Mouse (Mus musculus) urinary bladder, postnatal 36 days (tissue): Measurements from ENCODE around the gene Cst11.
"Not testable (repeated sequence)": the region's sequence is repeated elsewhere in the genome, so short reads cannot be mapped to it uniquely, and the experiment has no call there.

Source experiments
- DNase-seq, 2 experiments: peaks; one replicate each; pipeline ENCODE4 v3.0.0; 2022; ENCODE audit warnings: low spot score in 2 of 2, mixed read lengths in 1 of 2

Gene Cst11

DNA sequence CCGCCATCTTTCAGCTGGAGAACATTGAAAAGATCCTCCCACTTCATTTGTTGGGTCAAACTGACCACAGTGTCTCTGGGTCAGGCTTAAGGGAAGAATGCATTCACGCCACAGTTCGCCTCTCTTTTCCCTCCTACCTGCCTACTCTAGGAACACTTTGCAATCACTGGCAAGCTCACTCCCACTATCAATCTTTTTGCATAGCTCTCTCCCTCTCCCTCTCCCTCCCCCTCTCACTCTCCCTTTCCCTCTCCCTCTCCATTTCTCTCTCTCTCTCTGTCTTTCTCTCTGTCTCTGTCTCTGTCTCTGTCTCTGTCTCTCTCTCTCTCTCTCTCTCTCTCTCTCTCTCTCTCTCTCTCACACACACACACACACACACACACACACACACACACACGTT, at the start of gene Cst11:
Cst11 (minus strand) TSS at position 101 of the 400 bp plus-strand sequence.
- DNase-seq, result not testable (repeated sequence)

DNA sequence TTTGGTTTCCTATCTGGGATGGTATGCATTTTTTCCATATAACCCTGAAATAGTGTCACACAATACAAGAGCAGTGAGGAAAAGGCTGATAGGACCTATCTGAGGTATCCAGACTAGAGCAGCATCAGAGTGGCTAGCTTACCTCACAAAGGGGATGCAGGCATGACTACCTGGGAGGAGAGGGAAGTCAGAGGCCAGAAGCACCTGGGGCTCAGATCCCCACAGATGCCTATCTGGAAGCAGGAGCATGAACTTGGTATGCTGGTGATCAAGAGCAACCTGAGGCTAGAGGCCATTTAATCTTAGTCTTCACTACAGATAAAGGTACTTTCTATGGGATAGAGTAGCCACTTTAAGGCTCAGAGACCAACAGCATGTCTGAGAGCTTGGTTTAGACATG, 48.6 kb upstream of the Cst11 start, which contains the start of gene Cst13:
Cst13 (plus strand) TSS at position 173 of the 400 bp plus-strand sequence.
- no peak for DNase-seq

DNA sequence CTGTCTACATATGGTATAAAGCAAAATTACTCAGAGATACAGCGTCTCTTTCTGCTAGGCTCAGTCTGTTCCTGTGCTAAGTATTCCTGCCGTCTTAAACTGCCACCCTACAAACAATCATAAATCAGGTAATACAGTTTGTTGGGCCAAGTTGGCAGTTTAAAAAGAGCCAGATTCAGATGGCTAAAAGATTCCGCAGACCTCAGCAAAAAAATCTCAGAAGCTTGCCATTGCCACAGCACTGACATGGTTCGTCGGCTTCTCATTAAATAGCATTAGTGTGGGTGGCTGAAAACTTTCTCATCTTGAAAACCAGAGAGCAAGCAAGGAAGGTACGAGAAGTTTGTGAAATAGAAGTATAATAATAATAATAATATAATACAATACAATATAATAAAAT, 35.4 kb upstream of the Cst11 start:
- DNase-seq, result no peak

DNA sequence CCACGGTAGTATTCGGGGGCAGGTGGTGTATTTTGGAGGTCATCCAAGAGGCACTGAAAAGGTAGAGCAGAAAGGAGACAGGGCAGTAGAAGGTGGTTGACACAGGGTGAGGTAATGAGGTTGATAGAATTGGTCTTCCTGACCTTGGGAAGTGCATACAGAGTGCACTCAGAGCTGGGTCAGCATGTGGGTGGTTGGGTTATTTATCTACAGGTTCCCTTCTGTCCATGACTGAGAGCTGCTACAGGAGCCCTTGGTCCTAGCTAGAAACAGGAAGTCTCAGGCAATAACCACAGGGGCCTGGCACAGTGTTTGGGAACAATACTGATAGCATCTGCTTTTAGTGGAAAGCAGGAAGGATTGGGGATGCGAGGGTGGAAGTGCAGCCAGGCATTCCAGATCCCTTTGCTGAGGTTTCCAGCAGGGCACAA, 30.2 kb upstream of the Cst11 start:
- no peak for DNase-seq

DNA sequence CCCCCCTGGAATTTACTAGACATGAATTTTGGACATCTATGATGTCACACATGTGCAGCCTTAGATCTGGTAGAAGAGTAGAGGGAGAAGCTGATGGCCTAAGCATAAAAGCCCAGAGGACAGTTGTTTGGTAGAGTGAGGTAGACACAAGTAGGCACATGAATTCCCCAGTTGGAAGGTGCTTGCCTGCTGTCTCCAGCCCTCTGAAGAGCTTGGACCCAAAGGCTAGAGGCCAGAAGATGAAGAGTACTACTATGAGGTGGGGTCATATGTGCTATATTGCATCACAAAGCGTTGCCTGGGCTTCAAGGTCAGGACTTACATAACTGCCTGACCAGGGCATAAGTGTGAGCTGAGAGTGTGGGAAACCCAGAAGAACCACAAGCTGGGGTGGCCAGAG, 27.2 kb upstream of the Cst11 start, which contains the start of gene Cst8:
Cst8 (plus strand) TSS at position 301 of the 400 bp plus-strand sequence.
- DNase-seq, result no peak

DNA sequence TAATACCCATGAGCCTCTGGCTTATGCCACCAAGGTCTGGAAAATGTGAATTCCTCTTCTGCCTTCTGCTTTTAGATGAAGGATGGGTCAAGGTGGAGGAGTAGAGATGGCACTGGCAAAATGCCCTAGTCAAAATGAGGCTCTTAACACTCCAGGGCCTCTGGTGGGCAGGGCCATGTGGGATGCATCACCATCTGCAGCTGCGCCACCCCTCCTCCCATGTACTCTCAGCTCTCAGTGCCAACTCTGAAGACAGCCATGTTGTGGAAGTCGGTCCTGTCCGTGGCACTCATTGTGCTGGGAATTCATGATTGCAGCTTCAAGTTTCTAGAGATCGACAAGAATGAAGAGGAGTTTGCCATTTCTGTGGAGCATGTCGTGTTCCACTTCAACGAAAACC, 17.8 kb upstream of the Cst11 start, which contains the start of gene Cst12:
Cst12 (plus strand) TSS at position 220 of the 400 bp plus-strand sequence.
- DNase-seq, result no peak

DNA sequence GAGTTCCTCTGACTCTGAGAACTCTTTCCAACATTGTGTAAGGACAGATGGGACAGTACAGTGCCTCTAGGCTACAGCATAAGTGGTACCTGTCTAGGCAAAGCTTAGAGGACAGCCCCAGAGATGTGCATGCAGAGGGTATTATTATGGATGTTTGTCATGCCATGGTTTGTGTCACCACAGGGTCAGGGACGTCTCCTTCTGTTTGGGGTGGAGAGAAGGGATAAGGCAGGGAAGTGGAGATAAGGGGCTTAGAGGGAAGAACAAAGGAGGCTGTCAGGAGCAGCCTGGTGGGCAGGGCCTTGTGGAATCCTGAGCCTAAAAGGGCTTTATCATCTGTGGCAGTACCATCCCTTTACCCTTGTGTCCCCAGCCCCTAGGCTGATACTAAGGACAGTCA, 10.4 kb upstream of the Cst11 start, which contains the start of gene 8030411F24Rik:
8030411F24Rik (plus strand) TSS at position 301 of the 400 bp plus-strand sequence.
- no peak for DNase-seq

DNA sequence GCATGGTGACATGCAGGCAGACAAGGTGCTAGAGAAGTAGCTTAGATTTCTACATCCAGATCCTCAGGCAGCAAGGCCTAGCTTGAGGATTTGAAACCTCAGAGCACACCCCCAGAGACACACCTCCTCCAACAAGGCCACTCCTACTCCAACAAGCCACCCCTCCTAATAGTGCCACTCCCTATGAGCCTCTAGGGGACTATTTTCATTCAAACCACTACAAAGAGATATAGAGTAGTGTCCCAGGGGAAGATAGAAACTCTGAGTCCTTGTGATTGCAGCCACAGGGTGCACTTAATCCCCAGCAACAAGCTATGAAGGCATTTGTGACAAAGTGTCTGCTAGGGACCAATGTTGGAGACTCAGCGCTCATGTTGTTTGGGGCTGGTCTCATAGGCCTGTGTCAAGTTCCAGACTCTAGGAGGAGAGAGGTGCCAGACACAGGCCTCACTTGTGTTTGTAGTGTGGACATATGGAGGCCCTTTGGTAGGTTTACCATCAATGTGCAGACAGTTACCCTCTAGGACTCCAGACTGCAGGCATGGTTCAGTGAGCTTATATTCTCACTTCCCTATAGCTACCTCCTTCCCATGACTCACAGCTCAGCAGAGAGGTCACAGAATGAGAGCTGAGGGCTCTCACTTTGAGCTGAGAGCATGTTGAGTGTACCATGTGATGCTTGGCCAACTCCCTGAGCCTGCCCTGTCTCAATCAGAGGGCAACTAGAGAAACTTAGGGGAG, 7.5 kb downstream of the Cst11 start:
- no peak for DNase-seq

DNA sequence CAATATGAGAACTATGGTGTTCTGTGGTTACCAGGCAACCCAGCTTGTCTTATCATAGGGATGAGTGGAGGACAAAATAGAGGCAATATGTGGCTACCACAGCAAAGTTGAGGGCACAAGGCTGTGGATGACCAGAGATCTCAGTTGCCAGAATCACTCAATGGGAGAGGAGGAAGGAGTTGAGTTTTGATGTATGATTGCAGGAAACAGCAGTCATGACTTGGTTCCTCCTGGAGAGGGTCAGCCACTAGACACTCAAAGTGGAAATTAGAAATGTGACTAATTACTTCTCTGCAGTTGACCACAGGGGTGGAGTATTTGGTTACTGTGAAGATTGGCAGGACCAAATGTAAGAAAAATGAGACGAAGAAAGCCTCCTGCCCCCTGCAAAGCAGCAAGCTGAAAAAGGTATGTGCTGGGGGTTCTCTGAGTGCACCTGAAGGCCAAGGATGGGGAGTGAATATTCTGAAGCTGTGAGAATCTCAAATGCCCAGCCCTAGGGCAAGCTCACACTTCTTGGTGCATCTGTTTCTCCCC, 16.9 kb downstream of the Cst11 start:
- no peak for DNase-seq

DNA sequence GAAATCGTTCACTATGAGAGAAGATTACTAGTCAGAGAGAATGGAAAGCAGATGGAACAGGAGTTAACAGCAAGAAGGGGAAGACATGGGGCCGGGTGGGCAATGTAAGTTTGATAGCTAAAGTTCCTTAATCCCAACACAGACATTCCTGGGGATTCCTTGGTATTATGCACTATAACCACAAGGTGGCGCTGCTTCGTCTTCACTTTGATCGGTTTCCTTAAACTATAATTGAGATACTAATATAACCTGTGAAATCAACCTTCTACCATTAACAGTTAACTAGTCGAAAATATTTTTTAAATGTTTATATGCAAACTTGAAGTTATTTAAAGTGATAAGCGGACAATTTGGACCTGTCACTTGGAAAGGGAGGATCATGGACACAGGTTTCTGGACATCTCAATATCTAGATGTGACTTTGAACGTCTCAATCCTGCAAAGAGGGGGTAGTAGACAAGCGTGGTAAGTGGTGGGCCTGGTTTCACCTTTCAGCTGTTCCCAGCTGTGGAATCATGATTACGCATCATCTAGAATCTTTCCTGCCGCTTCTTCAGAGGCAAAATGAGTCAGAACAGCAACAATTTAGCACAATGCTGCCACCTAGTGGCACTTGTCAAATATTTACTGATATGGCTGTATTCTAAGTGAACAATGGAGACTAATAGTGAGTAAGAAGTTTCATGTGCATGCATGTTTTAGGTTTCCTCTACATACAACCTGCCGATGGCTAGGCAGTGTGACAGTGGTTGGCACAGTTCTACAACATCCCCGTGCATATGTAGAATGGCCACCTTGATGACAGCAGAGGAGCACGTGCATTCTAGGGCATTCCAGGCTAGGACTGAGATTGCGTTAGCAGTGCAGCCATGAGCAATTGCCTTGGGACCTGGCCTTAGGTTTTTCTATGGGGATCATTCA, 19.1 kb downstream of the Cst11 start:
- DNase-seq, result peak; percentile 55 to 56

DNA sequence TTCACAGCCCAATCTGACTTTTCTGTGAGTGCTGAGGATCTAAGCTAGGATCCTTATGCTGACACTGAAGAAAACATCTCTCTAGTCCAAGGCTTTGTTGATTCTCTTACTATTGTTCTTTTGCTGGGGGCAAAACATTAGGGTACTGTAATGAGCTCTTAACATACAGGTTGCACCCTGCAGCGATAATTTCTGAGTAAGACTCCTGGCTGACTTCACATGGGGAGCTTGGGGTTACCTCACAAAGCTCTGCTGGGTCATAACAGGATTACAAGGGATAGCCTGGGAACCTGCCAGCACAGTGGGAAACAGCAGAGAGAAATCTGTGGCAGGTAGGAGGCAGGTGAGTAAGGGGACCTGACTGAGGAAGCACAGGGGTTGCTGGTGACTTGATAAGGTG, 21.2 kb downstream of the Cst11 start, which contains the start of gene Cstl1:
Cstl1 (plus strand) TSS at position 301 of the 400 bp plus-strand sequence.
- no peak for DNase-seq

DNA sequence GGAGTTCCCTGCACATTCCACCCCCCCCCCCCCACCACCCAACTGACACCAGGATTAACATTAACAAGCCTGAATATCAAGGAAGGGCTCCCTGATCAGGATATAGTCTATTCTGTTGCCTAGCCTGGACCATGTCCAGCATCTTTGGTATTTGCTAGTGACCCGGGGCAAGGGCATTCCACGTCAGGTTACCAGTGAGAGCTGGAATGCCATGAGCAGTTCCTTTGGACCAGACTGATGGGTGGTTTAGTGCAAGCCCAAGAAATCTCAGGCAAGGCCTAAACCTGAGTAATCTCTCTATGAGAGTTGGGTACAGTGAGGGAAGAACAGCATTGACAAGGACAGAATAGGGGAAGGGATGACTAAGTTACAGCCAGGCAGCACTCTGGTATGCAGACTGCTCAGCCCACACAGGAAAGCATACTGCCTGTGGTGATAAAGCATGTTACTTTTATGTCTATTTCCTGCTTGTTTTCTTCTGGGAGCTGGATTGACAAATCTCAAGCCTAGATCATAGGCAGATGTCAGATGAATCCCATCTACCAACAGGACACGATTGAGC, 27.4 kb downstream of the Cst11 start:
- DNase-seq, result no peak

DNA sequence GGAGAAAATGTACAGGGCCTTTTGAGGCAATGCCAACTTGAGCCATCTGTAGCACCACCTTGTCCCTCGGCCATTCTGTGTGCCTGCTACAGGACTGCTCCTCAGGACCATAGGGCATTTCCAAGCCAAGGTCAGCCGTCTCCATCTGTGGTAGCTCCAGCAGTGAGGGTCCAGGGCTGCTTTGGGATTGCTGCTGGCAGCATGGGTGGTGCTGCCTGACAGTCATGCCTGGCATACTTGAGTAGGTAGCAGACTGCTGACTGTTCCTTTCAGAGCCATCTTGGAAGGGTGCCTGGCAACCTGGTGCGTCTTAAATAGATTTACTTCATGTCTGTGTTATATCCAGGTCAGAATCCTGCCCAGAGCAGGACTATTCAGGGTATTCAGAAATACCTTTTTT, 28.3 kb downstream of the Cst11 start:
- DNase-seq, result no peak

DNA sequence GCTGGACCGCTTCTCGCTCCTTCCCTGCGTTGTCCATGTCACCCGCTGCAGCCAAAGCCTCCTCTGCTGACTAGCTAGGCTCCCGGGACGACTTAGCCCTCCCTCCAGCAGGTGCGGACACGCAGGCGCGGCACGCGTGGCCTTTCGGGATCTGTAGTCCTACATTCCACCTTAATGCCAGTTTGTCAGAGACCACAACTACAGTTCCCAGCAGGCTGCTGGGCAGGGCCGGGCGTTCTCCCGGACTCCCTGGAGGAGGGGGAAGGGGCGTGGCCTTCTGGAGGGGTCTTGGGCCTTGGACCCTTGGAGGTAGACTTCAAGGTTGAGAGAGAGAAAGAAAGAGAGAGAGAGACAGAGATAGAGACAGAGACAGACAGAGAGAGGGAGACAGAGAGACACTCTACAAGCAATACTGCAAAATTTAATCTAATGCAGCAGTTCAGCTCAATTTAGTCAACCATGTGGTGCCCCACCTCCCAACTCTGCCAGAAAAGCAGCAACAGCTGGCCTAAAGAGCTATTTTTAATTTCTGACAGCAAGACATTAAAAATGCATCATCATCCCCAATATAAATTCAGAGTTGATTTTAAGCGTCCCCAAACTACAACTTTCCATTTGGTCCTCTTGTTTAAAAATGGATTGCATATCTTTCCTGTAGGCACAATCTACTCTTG, 38.8 kb downstream of the Cst11 start, which contains the start of gene Napb:
Napb (minus strand) TSS at position 141 of the 674 bp plus-strand sequence.
- peak; percentile 88 to 93 for DNase-seq

DNA sequence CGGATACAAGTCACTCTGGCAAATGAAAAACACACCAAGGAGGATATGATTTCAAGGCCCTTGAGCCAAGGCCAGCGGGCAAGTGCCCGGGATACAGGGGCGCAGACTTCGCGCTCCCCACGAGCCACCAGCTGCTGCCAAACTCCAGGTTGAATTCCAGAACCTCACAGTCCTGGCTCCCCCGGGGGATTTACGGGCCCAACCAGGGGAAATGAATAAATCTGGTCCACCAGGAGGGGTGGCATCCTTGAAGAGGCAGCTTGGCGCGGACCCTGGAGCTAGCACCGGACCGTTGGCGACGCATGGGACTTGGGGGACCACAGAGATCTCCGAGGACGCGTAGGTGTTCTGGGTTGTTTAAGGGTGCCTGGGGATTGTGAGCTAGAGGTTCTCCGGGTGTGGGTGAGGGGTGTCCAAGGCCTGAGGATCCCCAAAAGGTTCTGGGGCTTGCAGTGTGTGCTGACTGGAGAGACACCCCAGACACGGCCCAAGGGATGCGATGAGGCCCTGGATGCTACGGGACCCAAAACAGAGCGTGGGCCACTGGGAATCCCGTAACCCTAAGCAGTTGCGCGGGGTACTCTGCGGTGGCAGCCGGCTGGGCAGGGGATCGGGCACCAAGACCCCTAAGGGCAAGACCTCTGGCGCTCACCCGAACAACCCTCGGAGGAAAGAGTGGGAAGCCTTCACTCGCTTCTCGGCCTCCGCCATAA, 39.5 kb downstream of the Cst11 start:
- peak; percentile 2 to 9 for DNase-seq

DNA sequence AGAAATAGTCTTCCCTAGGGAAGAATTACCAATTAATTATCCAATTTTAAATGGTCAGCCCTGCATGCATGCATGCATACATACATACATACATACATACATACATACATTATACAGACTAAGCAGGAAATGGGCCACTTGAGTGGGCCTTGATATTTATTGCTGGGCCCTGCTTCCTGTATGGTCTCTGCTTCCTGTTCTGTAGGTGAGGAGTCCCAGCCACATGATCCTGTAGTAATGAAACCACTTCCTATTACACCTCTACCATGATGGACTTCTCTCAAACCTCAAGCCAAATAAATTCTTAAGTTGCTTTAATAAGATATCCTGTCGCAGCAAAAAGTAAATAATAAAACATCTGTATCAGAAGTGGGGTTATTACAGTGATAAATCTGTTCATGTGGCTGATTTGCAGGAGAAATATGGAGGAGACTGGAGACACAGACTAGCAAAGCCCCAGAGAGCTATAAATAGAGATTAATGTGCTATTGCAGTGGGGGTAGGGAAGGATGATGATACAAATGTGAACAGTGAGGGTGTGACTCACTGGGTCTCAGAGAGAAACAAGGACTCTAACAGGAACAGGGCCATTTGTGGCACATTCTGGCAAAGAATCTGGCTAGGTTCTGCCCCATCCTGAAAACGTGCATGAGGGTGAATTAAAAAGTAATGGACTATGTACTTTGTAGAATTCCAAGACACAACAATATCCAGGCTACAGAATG, 51.9 kb downstream of the Cst11 start:
- no peak for DNase-seq
